Mouse (Mus musculus) adrenal gland, postnatal 4 days (tissue): ENCODE data around the gene Sgtb. TPM values are rescaled to one million over a fixed set of nuclear protein-coding genes. Genes with fewer than 3 reads are reported as not detected.

Experiments
- DNase-seq, 2 experiments: peaks; one replicate each; pipeline ENCODE4 v3.0.0; 2021 to 2022; ENCODE audit warnings: low spot score in 2 of 2, mixed read lengths in 2 of 2
- long read RNA-seq, 2 experiments: library from polyadenylated mRNA; stranded (forward); transcript quantifications; one replicate each; pipeline ENCODE4 v2.0.0; 2021
- total RNA-seq, 2 experiments: library from RNA; stranded (reverse); gene quantifications; 2 replicates each; pipeline ENCODE4 v1.2.3; 2021

Gene Sgtb
- total RNA-seq = 1 to 10 TPM; 5.7 to 6.4 TPM
- long read RNA-seq, experiment 1 = 0 reads
- long read RNA-seq, experiment 2, partial matches to known transcripts = 0 of 2 reads
- long read RNA-seq, experiment 2, other reads (novel, unspliced or antisense) = 2 of 2 reads

GRCm38 (mm10) chr13:104109288-104109815, at the start of gene Sgtb, which contains the start of gene Nln:
Sgtb (plus strand) TSS chr13:104109741.
Nln (minus strand) TSS chr13:104109614.
- DNase-seq = peak; percentile 62 to 68

GRCm38 (mm10) chr13:104060231-104060630, 49.3 kb upstream of the Sgtb start:
- no peak for DNase-seq

GRCm38 (mm10) chr13:104061975-104062750, 47.4 kb upstream of the Sgtb start:
- no peak for DNase-seq

- no peak for DNase-seq
These were observed 46.5 kb upstream of the Sgtb start for GRCm38 (mm10) chr13:104063061-104063460.

GRCm38 (mm10) chr13:104065649-104066347, 43.7 kb upstream of the Sgtb start:
- DNase-seq = no peak

- no peak for DNase-seq
These were observed 40.3 kb upstream of the Sgtb start for GRCm38 (mm10) chr13:104069216-104069615.

- no peak for DNase-seq
These were observed 38.8 kb upstream of the Sgtb start for GRCm38 (mm10) chr13:104070703-104071102.

- no peak for DNase-seq
These were observed 37.2 kb upstream of the Sgtb start for GRCm38 (mm10) chr13:104072351-104072750.

GRCm38 (mm10) chr13:104074230-104074629, 35.3 kb upstream of the Sgtb start:
- no peak for DNase-seq

- DNase-seq = no peak
These were observed 34.8 kb upstream of the Sgtb start for GRCm38 (mm10) chr13:104074731-104075130.

GRCm38 (mm10) chr13:104076993-104077392, 32.5 kb upstream of the Sgtb start:
- DNase-seq = no peak

GRCm38 (mm10) chr13:104082504-104082903, 27.0 kb upstream of the Sgtb start:
- DNase-seq = no peak

- DNase-seq = no peak
These were observed 24.9 kb upstream of the Sgtb start for GRCm38 (mm10) chr13:104084600-104084999.

GRCm38 (mm10) chr13:104089387-104089786, 20.2 kb upstream of the Sgtb start:
- no peak for DNase-seq

GRCm38 (mm10) chr13:104091734-104092133, 17.8 kb upstream of the Sgtb start:
- no peak for DNase-seq

- DNase-seq = no peak
These were observed 14.8 kb upstream of the Sgtb start for GRCm38 (mm10) chr13:104094531-104095385.

GRCm38 (mm10) chr13:104095955-104096354, 13.6 kb upstream of the Sgtb start:
- no peak for DNase-seq

GRCm38 (mm10) chr13:104097190-104097589, 12.4 kb upstream of the Sgtb start:
- no peak for DNase-seq

GRCm38 (mm10) chr13:104100416-104100815, 9.1 kb upstream of the Sgtb start:
- DNase-seq = no peak

- DNase-seq = no peak
These were observed 7.8 kb upstream of the Sgtb start for GRCm38 (mm10) chr13:104101606-104102235.
